Mouse (Mus musculus) adrenal gland, adult 18-20 months (tissue): ENCODE data around the gene Gdap1l1. TPM values are rescaled to one million over a fixed set of nuclear protein-coding genes. Genes with fewer than 3 reads are reported as not detected.

Experiments used
- DNase-seq, 2 experiments: peaks; one replicate each; pipeline ENCODE4 v3.0.0; 2021 to 2022; ENCODE audit warnings: low spot score in 2 of 2
- total RNA-seq, 2 experiments: library from RNA; stranded (reverse); gene quantifications; 1 replicate in 1 of 2; 2 replicates in 1 of 2; pipeline ENCODE4 v1.2.3; 2021

Gene Gdap1l1
- total RNA-seq, 2 experiments from 2014 or later = 3.3 TPM

DNA sequence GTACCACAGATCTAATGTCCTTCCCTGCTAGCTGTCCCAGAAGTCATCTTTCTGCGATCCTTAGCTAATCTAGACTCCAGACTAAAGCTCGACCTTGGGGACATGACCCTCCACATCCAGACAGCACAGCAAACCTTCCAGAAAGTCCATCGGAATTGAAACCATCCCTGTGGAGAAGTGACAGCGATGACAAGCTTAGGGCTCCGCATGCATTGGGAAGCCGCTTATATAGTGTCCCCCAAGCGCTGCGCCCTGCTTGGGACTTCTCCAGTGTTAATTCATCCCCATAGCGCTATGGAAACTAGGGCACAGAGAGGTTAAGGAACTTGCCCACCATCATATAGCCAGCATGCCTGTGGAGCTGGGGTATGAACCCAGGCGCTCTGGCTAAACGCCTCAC is 24.5 kb downstream of the Gdap1l1 start:
- DNase-seq = no peak

GRCm38 (mm10) chr2:163463251-163463769 is 25.0 kb downstream of the Gdap1l1 start:
- DNase-seq = no peak

GRCm38 (mm10) chr2:163463998-163464397 is 25.7 kb downstream of the Gdap1l1 start:
- no peak for DNase-seq

- DNase-seq = no peak
Measured at GRCm38 (mm10) chr2:163464562-163464961, 26.3 kb downstream of the Gdap1l1 start.

DNA sequence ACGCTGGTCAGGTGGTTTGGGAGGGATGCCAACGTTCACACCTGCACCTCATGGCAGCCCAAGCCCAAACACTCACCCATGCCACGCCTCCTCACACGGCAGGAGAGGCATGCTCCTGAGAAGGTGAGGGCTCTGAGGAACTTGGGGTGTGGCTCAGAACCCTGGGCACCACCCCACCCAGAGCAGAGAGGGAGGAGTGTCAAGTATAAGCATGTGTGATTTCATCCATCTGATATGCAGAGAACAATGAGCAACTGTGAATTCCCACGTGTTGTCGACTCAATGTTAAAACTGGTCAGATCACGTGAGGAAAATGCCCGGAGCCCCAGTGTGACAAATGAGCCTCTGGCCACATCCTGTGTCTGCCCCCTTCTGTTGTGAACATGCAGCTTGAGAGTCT is 28.5 kb downstream of the Gdap1l1 start:
- DNase-seq = no peak

DNA sequence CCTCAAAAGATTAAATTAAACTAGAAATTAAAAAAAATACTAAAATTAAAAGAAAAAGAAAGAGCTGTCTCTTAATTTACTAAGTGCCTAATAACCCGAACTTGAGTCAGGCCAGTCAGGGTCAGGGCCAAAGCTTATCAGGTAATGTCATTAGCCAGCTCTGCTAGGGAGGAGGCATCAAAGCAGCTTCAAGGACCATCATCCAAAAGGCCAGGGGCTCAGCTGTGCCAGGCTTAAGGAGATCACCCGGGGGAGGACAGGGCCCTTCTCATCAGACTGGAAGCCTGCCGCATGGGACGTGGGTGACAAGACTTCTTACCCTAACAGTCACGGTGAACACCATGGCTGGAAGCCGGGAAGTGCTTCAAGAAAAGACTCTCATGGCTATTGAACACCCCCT is 29.3 kb downstream of the Gdap1l1 start:
- peak in 1 of 2 experiments; percentile 50 for DNase-seq

DNA sequence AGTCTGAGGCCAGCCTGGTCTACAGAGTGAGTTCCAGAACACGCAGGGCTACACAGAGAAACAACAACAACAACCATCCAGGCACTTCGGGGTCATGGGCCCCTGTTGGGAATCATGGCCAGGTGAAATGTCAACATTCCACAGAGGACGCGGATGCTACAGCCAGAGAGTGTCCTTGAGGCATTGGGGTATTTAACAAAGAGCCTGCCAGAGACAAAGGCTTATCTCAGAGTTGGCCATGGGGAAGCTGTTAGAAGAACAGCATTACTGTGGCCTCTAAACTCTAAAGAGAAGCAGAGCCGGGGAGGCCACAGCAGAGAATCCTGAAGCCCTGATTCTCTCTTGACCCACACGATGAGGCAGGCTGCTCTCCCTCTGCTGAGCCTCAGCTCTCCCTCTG is 30.6 kb downstream of the Gdap1l1 start:
- DNase-seq = no peak

DNA sequence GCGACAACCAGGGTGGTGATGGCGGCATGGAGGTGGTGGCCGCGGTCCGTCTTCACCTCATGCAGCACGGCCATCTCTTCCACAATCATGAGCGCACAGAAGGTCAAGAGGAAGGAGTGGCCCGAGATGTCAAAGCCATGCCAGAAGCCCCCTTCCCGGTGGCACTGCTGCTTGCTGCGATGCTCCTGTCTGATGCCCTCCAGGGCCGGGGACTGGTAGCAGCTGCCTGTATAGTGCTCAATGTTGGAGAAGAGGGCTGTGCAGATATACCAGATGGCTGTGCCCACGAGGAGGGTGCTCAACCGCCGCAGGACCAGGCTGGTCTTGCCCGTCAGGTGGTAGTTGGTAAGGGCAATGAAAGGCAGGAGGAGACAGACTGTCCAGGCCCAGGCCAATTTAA is 31.4 kb downstream of the Gdap1l1 start:
- DNase-seq = no peak

GRCm38 (mm10) chr2:163471136-163471535 is 32.9 kb downstream of the Gdap1l1 start:
- peak in 1 of 2 experiments; percentile 38 for DNase-seq

DNA sequence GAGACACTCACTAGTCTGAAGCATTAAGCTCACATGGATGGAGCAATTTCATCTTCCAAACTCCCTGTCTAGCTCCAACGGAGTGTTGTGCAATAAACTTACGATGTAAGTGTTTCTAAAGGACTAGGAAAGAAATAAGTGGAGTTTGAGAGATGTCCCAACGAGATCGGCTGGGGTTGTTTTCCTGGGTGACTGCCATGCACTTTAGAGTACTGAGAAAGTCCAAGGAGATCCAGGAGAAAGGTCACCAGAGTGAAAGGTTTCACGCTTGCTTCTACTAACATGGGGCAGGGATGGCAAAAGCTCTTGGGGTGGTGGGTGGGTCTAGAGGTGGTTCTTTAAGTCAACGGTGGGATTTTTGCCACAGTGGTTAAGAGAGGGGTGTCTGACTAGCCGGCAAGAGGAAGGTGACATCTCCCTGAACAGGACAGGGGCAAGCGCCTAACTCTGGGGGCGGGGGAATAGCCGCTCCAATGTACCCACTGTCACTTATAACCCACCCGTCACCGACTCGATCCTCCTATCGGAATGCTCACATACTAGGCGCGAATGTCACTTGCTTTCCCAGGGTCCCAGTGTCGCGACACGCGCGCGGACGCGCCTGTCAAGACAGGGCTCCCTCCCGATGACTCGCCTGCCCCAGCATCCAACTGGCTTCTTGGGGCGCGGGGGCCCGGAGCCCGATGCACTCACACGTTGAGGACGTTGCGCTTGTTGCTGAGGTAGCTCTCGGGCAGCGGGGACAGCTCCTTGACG is 33.6 kb downstream of the Gdap1l1 start:
- peak in 1 of 2 experiments; percentile 29 for DNase-seq

- peak; percentile 95 to 96 for DNase-seq
Measured at GRCm38 (mm10) chr2:163472466-163472851, 34.2 kb downstream of the Gdap1l1 start, which contains the start of gene Fitm2. Gene Fitm2 (minus strand): TSS chr2:163472629.

DNA sequence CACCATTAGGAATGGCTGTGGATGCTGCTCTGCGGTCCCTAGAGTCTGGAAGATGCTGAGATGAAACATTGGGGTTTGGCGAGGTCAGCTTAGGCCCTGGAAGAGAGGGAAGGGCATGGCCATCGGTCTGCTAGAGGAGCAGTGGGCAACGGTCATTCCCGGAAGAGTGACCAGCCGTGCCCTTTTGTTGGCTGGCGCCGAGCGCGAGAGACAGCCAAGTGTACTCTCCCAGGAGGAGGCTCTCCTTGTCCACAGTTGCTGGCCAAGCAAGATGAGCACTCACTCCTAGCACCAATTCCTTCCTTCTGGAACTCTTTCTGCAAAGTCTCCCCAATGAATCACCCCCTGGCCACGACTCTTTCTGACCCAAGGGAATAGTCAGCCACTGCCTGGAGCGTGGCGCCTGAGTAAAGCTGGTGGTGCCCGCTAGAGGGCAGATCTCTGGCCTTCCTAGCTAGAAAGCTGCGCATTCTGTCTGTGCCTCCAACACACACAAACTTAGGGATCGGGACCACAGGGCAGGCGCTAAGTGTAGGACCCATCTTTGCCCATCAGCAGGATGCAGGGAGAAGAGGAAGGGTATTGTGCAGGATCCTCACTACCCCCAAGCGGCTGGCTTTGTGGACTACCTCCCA is 42.0 kb downstream of the Gdap1l1 start:
- no peak for DNase-seq

DNA sequence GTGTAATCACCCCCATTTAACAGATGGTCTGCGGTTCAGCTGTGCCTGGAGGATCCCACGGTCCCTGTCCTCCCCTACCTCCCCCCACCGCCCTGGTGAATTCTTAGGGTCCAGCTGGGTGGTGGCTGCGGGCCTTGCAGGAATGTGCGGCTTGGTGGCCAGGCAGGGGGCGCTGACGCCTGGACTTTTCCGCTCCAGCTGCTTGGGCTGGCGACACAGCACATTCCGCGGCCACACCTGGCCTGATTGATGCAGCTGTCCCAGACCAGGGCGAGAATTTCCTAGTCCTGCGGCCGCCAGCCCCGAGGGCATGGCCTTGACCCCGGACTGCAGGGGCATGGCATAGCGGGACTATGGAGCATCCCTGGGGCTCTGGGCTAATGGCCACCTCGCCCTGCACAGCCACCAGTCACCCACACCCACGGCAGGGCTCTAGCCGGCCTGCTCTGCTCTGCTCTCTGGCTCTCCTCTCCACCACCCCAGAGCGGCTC is 43.3 kb downstream of the Gdap1l1 start:
- DNase-seq = no peak

- DNase-seq = no peak
Measured at GRCm38 (mm10) chr2:163487360-163487759, 49.1 kb downstream of the Gdap1l1 start.

- DNase-seq = no peak
Measured at GRCm38 (mm10) chr2:163489725-163490291, 51.5 kb downstream of the Gdap1l1 start.

- no peak for DNase-seq
Measured at GRCm38 (mm10) chr2:163490656-163491055, 52.4 kb downstream of the Gdap1l1 start.

- DNase-seq = no peak
Measured at GRCm38 (mm10) chr2:163491351-163491750, 53.1 kb downstream of the Gdap1l1 start.

GRCm38 (mm10) chr2:163492018-163492417 is 53.7 kb downstream of the Gdap1l1 start, which contains the start of gene R3hdml:
Gene R3hdml (plus strand): TSS chr2:163492318.
- DNase-seq = no peak

- no peak for DNase-seq
Measured at GRCm38 (mm10) chr2:163493031-163493430, 54.8 kb downstream of the Gdap1l1 start.

DNA sequence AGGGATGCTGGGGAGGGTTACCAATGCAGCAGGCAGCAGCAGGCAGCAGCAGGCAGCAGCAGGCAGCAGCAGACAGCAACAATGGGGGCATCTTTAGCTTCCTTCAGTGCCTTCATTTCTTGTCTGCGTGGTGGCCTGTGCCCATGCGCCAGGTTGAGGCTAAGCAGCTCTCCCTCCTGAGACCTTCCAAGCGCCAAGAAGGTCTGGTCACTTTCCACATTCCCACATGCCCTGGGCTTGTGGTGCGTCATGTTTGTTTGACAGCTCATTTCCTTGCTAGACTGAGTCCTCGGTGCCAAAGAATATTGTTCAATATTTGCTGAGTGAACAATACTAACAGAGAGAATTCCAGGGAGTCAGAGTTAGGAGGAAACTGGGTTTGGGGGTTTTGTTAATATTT is 55.7 kb downstream of the Gdap1l1 start:
- DNase-seq = no peak

DNA sequence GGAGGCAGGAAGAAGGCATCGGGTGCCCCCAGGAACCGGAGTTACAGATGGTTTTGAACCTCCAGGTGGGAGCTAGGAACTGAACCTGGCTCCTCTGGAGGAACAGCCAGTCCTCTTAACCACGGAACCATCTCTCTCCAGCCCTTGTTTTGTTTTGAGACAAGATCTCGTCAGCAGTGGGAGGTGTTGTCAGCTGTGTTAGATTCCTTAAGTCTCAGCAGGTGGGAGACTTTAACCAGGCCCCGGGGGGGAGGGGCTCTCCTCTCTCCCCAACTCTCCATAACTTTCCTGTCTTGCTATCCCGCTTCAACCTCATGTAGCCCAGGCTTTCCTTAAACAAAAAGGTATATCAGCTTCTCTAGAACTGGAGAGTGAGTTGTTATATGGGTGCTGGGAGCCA is 56.2 kb downstream of the Gdap1l1 start:
- DNase-seq = no peak

DNA sequence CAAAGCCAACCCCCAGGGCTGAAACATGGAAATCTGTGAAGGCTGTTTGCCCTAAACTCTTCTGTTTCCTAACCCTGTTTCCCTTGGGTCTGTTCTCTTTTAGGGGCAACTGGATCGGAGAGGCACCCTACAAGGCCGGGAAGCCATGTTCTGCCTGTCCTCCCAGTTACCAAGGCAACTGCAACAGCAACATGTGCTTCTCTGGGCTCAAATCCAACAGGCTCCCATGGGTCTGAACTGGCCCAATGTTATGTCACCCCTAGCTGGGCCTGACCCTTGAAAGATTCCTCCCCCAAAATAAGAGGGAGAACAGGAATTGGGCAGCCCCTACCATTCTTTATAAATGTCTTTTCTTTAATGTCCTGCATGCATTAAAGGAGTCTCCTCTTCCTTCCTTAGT is 63.9 kb downstream of the Gdap1l1 start:
- DNase-seq = no peak
